Mouse (Mus musculus): ENCODE measurements around the gene Kcnk16.
A peak's percentile ranks its signal among the peaks of the same experiment; 100 is the strongest.
"Not testable (repeated sequence)": the region's sequence is repeated elsewhere in the genome, so short reads cannot be mapped to it uniquely, and the experiment has no call there.

Kcnk16 gene

GRCm38 (mm10) chr14:20269082-20269809, at the start of gene Kcnk16:
Gene Kcnk16, minus strand, starts transcription at chr14:20269199.
- DNase-seq: no peak

GRCm38 (mm10) chr14:20315137-20315536, 46.1 kb upstream of the Kcnk16 start:
- DNase-seq: no peak

- not testable (repeated sequence) for DNase-seq
These were observed 36.1 kb upstream of the Kcnk16 start for GRCm38 (mm10) chr14:20305085-20305484.

GRCm38 (mm10) chr14:20298131-20298530, 29.1 kb upstream of the Kcnk16 start:
- DNase-seq: no peak

GRCm38 (mm10) chr14:20297616-20298015, 28.6 kb upstream of the Kcnk16 start:
- DNase-seq: no peak

- no peak for DNase-seq
These were observed 25.9 kb upstream of the Kcnk16 start for GRCm38 (mm10) chr14:20294947-20295346.

- peak; percentile 62 for DNase-seq
These were observed 25.3 kb upstream of the Kcnk16 start, which contains the start of gene Nudt13 for GRCm38 (mm10) chr14:20294117-20294892. Gene Nudt13, plus strand, starts transcription at chr14:20294697.

GRCm38 (mm10) chr14:20291391-20291790, 22.4 kb upstream of the Kcnk16 start:
- no peak for DNase-seq

- peak; percentile 50 for DNase-seq
These were observed 578 bp downstream of the Kcnk16 start for GRCm38 (mm10) chr14:20268421-20268820.

- no peak for DNase-seq
These were observed 6.7 kb downstream of the Kcnk16 start for GRCm38 (mm10) chr14:20262346-20262745.

- DNase-seq: peak; percentile 77
These were observed 10.6 kb downstream of the Kcnk16 start for GRCm38 (mm10) chr14:20258185-20259113.

- DNase-seq: peak; percentile 22
These were observed 18.5 kb downstream of the Kcnk16 start for GRCm38 (mm10) chr14:20250237-20251171.

GRCm38 (mm10) chr14:20248001-20248400, 21.0 kb downstream of the Kcnk16 start:
- no peak for DNase-seq

- DNase-seq: no peak
These were observed 22.2 kb downstream of the Kcnk16 start for GRCm38 (mm10) chr14:20246811-20247266.

GRCm38 (mm10) chr14:20245861-20246260, 23.1 kb downstream of the Kcnk16 start:
- DNase-seq: no peak

- DNase-seq: no peak
These were observed 23.7 kb downstream of the Kcnk16 start for GRCm38 (mm10) chr14:20245318-20245717.

- no peak for DNase-seq
These were observed 25.8 kb downstream of the Kcnk16 start for GRCm38 (mm10) chr14:20243158-20243557.

GRCm38 (mm10) chr14:20242454-20242853, 26.5 kb downstream of the Kcnk16 start:
- no peak for DNase-seq

GRCm38 (mm10) chr14:20234403-20234802, 34.6 kb downstream of the Kcnk16 start:
- DNase-seq: no peak

GRCm38 (mm10) chr14:20233016-20233980, 35.7 kb downstream of the Kcnk16 start:
- no peak for DNase-seq

All from right cerebral cortex, postnatal 14 days (tissue).